Mouse (Mus musculus): ENCODE data around the gene Vmn1r148. TPM values are rescaled to one million over a fixed set of nuclear protein-coding genes. Genes with fewer than 3 reads are reported as not detected.

The Vmn1r148 gene
- not detected for polyA plus RNA-seq (2014; fragmentation: Illumina TruSeq; extraction: RNeasy Lipid Tissue Mini Kit (QIAGEN cat#74804); ENCODE audit: low read depth, low replicate concordance)

GRCm38 (mm10) chr7:22413283-22413682, at the start of gene Vmn1r148:
TSS of gene Vmn1r148 (plus strand) at chr7:22413583.

GRCm38 (mm10) chr7:22370939-22371338, 42.4 kb upstream of the Vmn1r148 start, which contains the start of gene Gm8660:
TSS of gene Gm8660 (minus strand) at chr7:22371039.

GRCm38 (mm10) chr7:22438129-22438528, 24.7 kb downstream of the Vmn1r148 start, which contains the start of gene Vmn1r149:
TSS of gene Vmn1r149 (minus strand) at chr7:22438229.

GRCm38 (mm10) chr7:22463975-22464374, 50.6 kb downstream of the Vmn1r148 start, which contains the start of gene Gm10665:
TSS of gene Gm10665 (minus strand) at chr7:22464075.

Other genes with a start within 250 kb of the Vmn1r148 start
- not detected for gene Vmn1r142, start 249.5 kb upstream of the Vmn1r148 start, polyA plus RNA-seq (2014; fragmentation: Illumina TruSeq; extraction: RNeasy Lipid Tissue Mini Kit (QIAGEN cat#74804); ENCODE audit: low read depth, low replicate concordance)
- gene Vmn1r143, start 224.2 kb upstream of the Vmn1r148 start, polyA plus RNA-seq (2014; fragmentation: Illumina TruSeq; extraction: RNeasy Lipid Tissue Mini Kit (QIAGEN cat#74804); ENCODE audit: low read depth, low replicate concordance): not detected
- not detected for gene Gm8653, start 212.3 kb upstream of the Vmn1r148 start, polyA plus RNA-seq (2014; fragmentation: Illumina TruSeq; extraction: RNeasy Lipid Tissue Mini Kit (QIAGEN cat#74804); ENCODE audit: low read depth, low replicate concordance)
- gene Gm8453, start 184.1 kb upstream of the Vmn1r148 start, polyA plus RNA-seq (2014; fragmentation: Illumina TruSeq; extraction: RNeasy Lipid Tissue Mini Kit (QIAGEN cat#74804); ENCODE audit: low read depth, low replicate concordance): not detected
- not detected for gene Gm4187, start 83.9 kb upstream of the Vmn1r148 start, polyA plus RNA-seq (2014; fragmentation: Illumina TruSeq; extraction: RNeasy Lipid Tissue Mini Kit (QIAGEN cat#74804); ENCODE audit: low read depth, low replicate concordance)
- gene Gm8660, start 42.5 kb upstream of the Vmn1r148 start, polyA plus RNA-seq (2014; fragmentation: Illumina TruSeq; extraction: RNeasy Lipid Tissue Mini Kit (QIAGEN cat#74804); ENCODE audit: low read depth, low replicate concordance): not detected
- gene Vmn1r149, start 24.6 kb downstream of the Vmn1r148 start, polyA plus RNA-seq (2014; fragmentation: Illumina TruSeq; extraction: RNeasy Lipid Tissue Mini Kit (QIAGEN cat#74804); ENCODE audit: low read depth, low replicate concordance): not detected
- not detected for gene Gm10665, start 50.5 kb downstream of the Vmn1r148 start, polyA plus RNA-seq (2014; fragmentation: Illumina TruSeq; extraction: RNeasy Lipid Tissue Mini Kit (QIAGEN cat#74804); ENCODE audit: low read depth, low replicate concordance)
- not detected for gene Vmn1r151, start 86.1 kb downstream of the Vmn1r148 start, polyA plus RNA-seq (2014; fragmentation: Illumina TruSeq; extraction: RNeasy Lipid Tissue Mini Kit (QIAGEN cat#74804); ENCODE audit: low read depth, low replicate concordance)
- not detected for gene Vmn1r152, start 109.4 kb downstream of the Vmn1r148 start, polyA plus RNA-seq (2014; fragmentation: Illumina TruSeq; extraction: RNeasy Lipid Tissue Mini Kit (QIAGEN cat#74804); ENCODE audit: low read depth, low replicate concordance)
- not detected for gene Gm8677, start 121.3 kb downstream of the Vmn1r148 start, polyA plus RNA-seq (2014; fragmentation: Illumina TruSeq; extraction: RNeasy Lipid Tissue Mini Kit (QIAGEN cat#74804); ENCODE audit: low read depth, low replicate concordance)
- not detected for gene Gm4201, start 151.8 kb downstream of the Vmn1r148 start, polyA plus RNA-seq (2014; fragmentation: Illumina TruSeq; extraction: RNeasy Lipid Tissue Mini Kit (QIAGEN cat#74804); ENCODE audit: low read depth, low replicate concordance)
- gene Gm4565, start 174.5 kb downstream of the Vmn1r148 start, polyA plus RNA-seq (2014; fragmentation: Illumina TruSeq; extraction: RNeasy Lipid Tissue Mini Kit (QIAGEN cat#74804); ENCODE audit: low read depth, low replicate concordance): not detected
- gene Vmn1r155, start 244.4 kb downstream of the Vmn1r148 start, polyA plus RNA-seq (2014; fragmentation: Illumina TruSeq; extraction: RNeasy Lipid Tissue Mini Kit (QIAGEN cat#74804); ENCODE audit: low read depth, low replicate concordance): not detected

All from liver, adult 10 weeks (tissue).